Mouse (Mus musculus) heart, postnatal 4 days (tissue): ENCODE measurements at regions not wholly inside any gene's neighbourhood (a gene's known extent, or its start where the extent isn't known, plus 50 kb on each side); places are given as distances from the start of the nearest gene placed in this dataset.

ENCODE experiments used
- DNase-seq: peaks from one replicate; pipeline ENCODE4 v3.0.0; 2021

- no peak for DNase-seq
Measured at GRCm38 (mm10) chr1:6928658-6929057, 2121.0 kb downstream of the Gm37988 start.

- DNase-seq, result no peak
Measured at GRCm38 (mm10) chr1:6931876-6932275, 2124.2 kb downstream of the Gm37988 start.

GRCm38 (mm10) chr1:6969838-6970237 lies 2162.1 kb downstream of the Gm37988 start:
- no peak for DNase-seq

- no peak for DNase-seq
Measured at GRCm38 (mm10) chr1:6973749-6974327, 2166.1 kb downstream of the Gm37988 start.

GRCm38 (mm10) chr1:6979626-6980025 lies 2171.9 kb downstream of the Gm37988 start:
- no peak for DNase-seq

GRCm38 (mm10) chr1:6984226-6984625 lies 2176.5 kb downstream of the Gm37988 start:
- DNase-seq, result no peak

GRCm38 (mm10) chr1:6997611-6998010 lies 2189.9 kb downstream of the Gm37988 start:
- no peak for DNase-seq

- peak; percentile 38 for DNase-seq
Measured at GRCm38 (mm10) chr1:7010184-7010583, 2202.5 kb downstream of the Gm37988 start.
